In genomic region chr7:68283776-68284175, GRCm38 (mm10) we compare ENCODE assay signal across 21 mouse cellular contexts. TPM values are rescaled to one million over a fixed set of nuclear protein-coding genes. Genes with fewer than 3 reads are reported as not detected.
DNase-seq lines count a peak whose midpoint lies in the region; ATAC-seq and TF ChIP-seq lines count a peak whose summit lies in the region.
"Had no signal": no experiment of that assay in that cellular context is flagged by ENCODE, and none has a peak within 500 bp of the region (broad histone marks: within the 10 kb centered on the region; RNA-seq: fewer than 3 reads in every experiment).

No protein-coding gene starts in this region.

- peaks cover 55% of the 10 kb centered on the region for H3K4me1 ChIP-seq in thymus, adult 2 months (replicated peaks; ENCODE audit: control insufficient read depth, insufficient read depth, low read length)
- H3K4me1 ChIP-seq: intestine, embryonic 15.5 days had no signal

- DNase-seq in thymus, adult 2 months = no peak
- no peak for DNase-seq in thymus, adult 18-20 months
- DNase-seq in CD8-positive naive resting alpha-beta T cell, adult 2 months (ENCODE audit: low read depth in 2 of 2, low spot score in 2 of 2) = peak; percentile 69 to 71
- peak; percentile 30 for DNase-seq in skeletal muscle tissue, adult 2 months (ENCODE audit: low read depth, low spot score)
- DNase-seq in heart, postnatal 4 days = no peak
- DNase-seq: adrenal gland, postnatal 36 days; cerebellum, adult 9-11 months; layer of hippocampus, postnatal 36 days; lung, embryonic 14.5 days; midbrain, embryonic 14.5 days; retina, postnatal 1 day had no signal

- H3K4me3 ChIP-seq in thymus, adult 2 months (ENCODE audit: control insufficient read depth, insufficient read depth, low read length) = no peak overlapping the region
- H3K4me3 ChIP-seq: intestine, embryonic 15.5 days; kidney, embryonic 15.5 days; limb, embryonic 15.5 days; myocyte; stomach, embryonic 15.5 days had no signal

- ATAC-seq in common myeloid progenitor, adult 5-6 weeks (replicated peaks; ENCODE audit: low read depth, poor library complexity, severe bottlenecking) = 0 out of 2 replicates have a peak, but pooled peaks have one; percentile 7
- no peak for ATAC-seq in frontal cortex, adult (ENCODE audit: low TSS enrichment)
- ATAC-seq: intestine, embryonic 15.5 days had no signal

- 0 out of 2 replicates have a peak, but pooled peaks cover 6% of the 10 kb centered on the region for H3K36me3 ChIP-seq in thymus, adult 2 months (ENCODE audit: control insufficient read depth, insufficient read depth, low read length)
- H3K36me3 ChIP-seq: intestine, embryonic 15.5 days; kidney, embryonic 15.5 days; limb, embryonic 15.5 days; stomach, embryonic 15.5 days had no signal

- peak overlapping the region; percentile 57 for H3K27ac ChIP-seq in thymus, adult 2 months (ENCODE audit: control insufficient read depth, insufficient read depth, low read length)
- H3K27ac ChIP-seq: intestine, embryonic 15.5 days; kidney, embryonic 15.5 days; limb, embryonic 15.5 days; stomach, embryonic 15.5 days had no signal

- 64% methylated on average over 7 of the region's 7 CpGs for WGBS in thymus, adult 2 months

- no peak for TF ChIP-seq CTCF in thymus, adult 2 months (IDR thresholded peaks at IDR 0.05; ENCODE audit: borderline replicate concordance, control insufficient read depth, extremely low read depth, insufficient read depth, low read length, poor library complexity)

- TF ChIP-seq POLR2A in thymus, adult 2 months (IDR thresholded peaks at IDR 0.05; ENCODE audit: control insufficient read depth, extremely low read depth, insufficient read depth, low read length, poor library complexity) = no peak

- H3K27me3 ChIP-seq in thymus, adult 2 months (ENCODE audit: control insufficient read depth, insufficient read depth, low read length) = no peaks in the 10 kb centered on the region
- H3K27me3 ChIP-seq: kidney, embryonic 15.5 days; limb, embryonic 15.5 days; stomach, embryonic 15.5 days had no signal

RNA-seq across cellular contexts. Expression of gene Fam169b, which starts 10.1 kb away (rescaled TPM):
- polyA plus RNA-seq in thymus, adult 2 months (2012; rRNA removed) = 111 and 114 TPM in 2 replicates
- total RNA-seq in common myeloid progenitor, adult 5-6 weeks (2017) = 0.55 TPM in 1 of 2 replicates, not detected in the other
- total RNA-seq in heart, postnatal 4 days (2021) = under 1 TPM in 1 of 2 experiments, not detected in 1; 0.24 TPM

RNA-seq across cellular contexts. Expression of gene Pgpep1l, which starts 19.7 kb away (rescaled TPM):
- polyA plus RNA-seq in thymus, adult 2 months (2012; rRNA removed) = 0.98 and 1.5 TPM in 2 replicates
- not detected in 2 replicates for total RNA-seq in common myeloid progenitor, adult 5-6 weeks (2017)
- total RNA-seq in heart, postnatal 4 days (2021) = not detected
- total RNA-seq: adrenal gland, postnatal 36 days had no signal
- polyA plus RNA-seq: embryonic facial prominence, embryonic 14.5 days; gonadal fat pad, adult 2 months; hindbrain, embryonic 11.5 days; intestine, embryonic 15.5 days; lung, embryonic 14.5 days; midbrain, embryonic 14.5 days; stomach, embryonic 15.5 days had no signal

Comparison
In these comparisons a context has a peak if more than half of its experiments do, and no peak if none do; other contexts are left out.
1. DNase-seq: peak in CD8-positive naive resting alpha-beta T cell, adult 2 months (2 of 2) and skeletal muscle tissue, adult 2 months (single experiment); none in thymus, adult 2 months (single experiment), thymus, adult 18-20 months (0 of 2) and heart, postnatal 4 days (single experiment).